Mouse (Mus musculus) myocyte (in vitro differentiated cells): ENCODE measurements around the gene Asb11.

Experiments
- CEBPB ChIP-seq: IDR thresholded peaks from 2 replicates; pipeline ENCODE4 v1.6.1; 2011; ENCODE audit warnings: mild to moderate bottlenecking, moderate library complexity; ENCODE audit not compliant: poor library complexity, insufficient read depth, severe bottlenecking
- E2F4 ChIP-seq: IDR thresholded peaks from one replicate; pipeline ENCODE4 v1.6.1; 2011; ENCODE audit warnings: mild to moderate bottlenecking, control low read depth, moderate library complexity; ENCODE audit not compliant: insufficient read depth
- MYOD1 ChIP-seq, 3 experiments: IDR thresholded peaks; one replicate each; pipeline ENCODE4 v1.6.1; 2011; ENCODE audit warnings: control low read depth in 2 of 3, low read depth in 2 of 3, mild to moderate bottlenecking in 2 of 3, moderate library complexity in 1 of 3; ENCODE audit not compliant: insufficient read length in 2 of 3, control insufficient read depth in 1 of 3
- POLR2A ChIP-seq: IDR thresholded peaks from one replicate; pipeline ENCODE4 v1.6.1; 2011; ENCODE audit warnings: low read depth, mild to moderate bottlenecking, control low read depth, moderate library complexity; ENCODE audit not compliant: insufficient read length
- TCF12 ChIP-seq: IDR thresholded peaks from one replicate; pipeline ENCODE4 v1.6.1; 2011; ENCODE audit warnings: mild to moderate bottlenecking, control low read depth; ENCODE audit not compliant: poor library complexity, insufficient read depth, severe bottlenecking

- no peak for TF ChIP-seq POLR2A
- no peak for TF ChIP-seq E2F4
- no peak for TF ChIP-seq CEBPB
- no peak for TF ChIP-seq TCF12
- no peak for TF ChIP-seq MYOD1 (IDR thresholded peaks at IDR 0.05; ENCODE audit: control insufficient read depth in 1 of 3, insufficient read length in 2 of 3, low read depth in 2 of 3)
These were observed 28.4 kb upstream of the Asb11 start for GRCm38 (mm10) chrX:164408301-164408927.
